Mouse (Mus musculus) neutrophil, adult 5-6 weeks (primary cell): Measurements from ENCODE around the gene Sh3rf1. TPM values are rescaled to one million over a fixed set of nuclear protein-coding genes. Genes with fewer than 3 reads are reported as not detected.
"Not testable (repeated sequence)": the region's sequence is repeated elsewhere in the genome, so short reads cannot be mapped to it uniquely, and the experiment has no call there.

Experiments
- ATAC-seq: fragments of 151-379, 151-347 bp; 2 replicates; pipeline ENCODE4 v1.8.0; 2017; ENCODE audit warnings: mild to moderate bottlenecking, moderate TSS enrichment; ENCODE audit not compliant: insufficient number of reproducible peaks, poor library complexity, low FRiP score, severe bottlenecking; ENCODE audit errors: extremely low read depth
- total RNA-seq: library from RNA; stranded (forward); fragments of 200-1000 nt; gene quantifications from 2 replicates; pipeline ENCODE4 v1.2.3, GENCODE M21; 2017

Sh3rf1 gene
- total RNA-seq, 1 experiment from 2014 or later, result 1.5 TPM

GRCm38 (mm10) chr8:61385502-61386191 is 162.0 kb downstream of the Sh3rf1 start:
- ATAC-seq, result no peak

GRCm38 (mm10) chr8:61386645-61387044 is 163.0 kb downstream of the Sh3rf1 start:
- ATAC-seq, result no peak

GRCm38 (mm10) chr8:61387501-61387963 is 163.9 kb downstream of the Sh3rf1 start:
- no peak for ATAC-seq

- no peak for ATAC-seq
Observed at GRCm38 (mm10) chr8:61388341-61388740, 164.7 kb downstream of the Sh3rf1 start.

- no peak for ATAC-seq
Observed at GRCm38 (mm10) chr8:61390307-61391057, 166.8 kb downstream of the Sh3rf1 start.

- no peak for ATAC-seq
Observed at GRCm38 (mm10) chr8:61391058-61391434, 167.4 kb downstream of the Sh3rf1 start.

- ATAC-seq, result no peak
Observed at GRCm38 (mm10) chr8:61397139-61397538, 173.5 kb downstream of the Sh3rf1 start.

- ATAC-seq, result no peak
Observed at GRCm38 (mm10) chr8:61397755-61398154, 174.1 kb downstream of the Sh3rf1 start.

- no peak for ATAC-seq
Observed at GRCm38 (mm10) chr8:61402861-61403260, 179.2 kb downstream of the Sh3rf1 start.

GRCm38 (mm10) chr8:61403266-61404177 is 179.8 kb downstream of the Sh3rf1 start:
- ATAC-seq, result no peak

- ATAC-seq, result no peak
Observed at GRCm38 (mm10) chr8:61404178-61404560, 180.5 kb downstream of the Sh3rf1 start.

GRCm38 (mm10) chr8:61409081-61409480 is 185.4 kb downstream of the Sh3rf1 start:
- no peak for ATAC-seq

GRCm38 (mm10) chr8:61409712-61410111 is 186.0 kb downstream of the Sh3rf1 start:
- not testable (repeated sequence) for ATAC-seq

- ATAC-seq, result no peak
Observed at GRCm38 (mm10) chr8:61419521-61419920, 195.8 kb downstream of the Sh3rf1 start.

GRCm38 (mm10) chr8:61420166-61420565 is 196.5 kb downstream of the Sh3rf1 start:
- no peak for ATAC-seq

- ATAC-seq, result no peak
Observed at GRCm38 (mm10) chr8:61421606-61422005, 197.9 kb downstream of the Sh3rf1 start.

GRCm38 (mm10) chr8:61425125-61425524 is 201.5 kb downstream of the Sh3rf1 start:
- no peak for ATAC-seq

GRCm38 (mm10) chr8:61426072-61426471 is 202.4 kb downstream of the Sh3rf1 start:
- ATAC-seq, result no peak

- ATAC-seq, result no peak
Observed at GRCm38 (mm10) chr8:61426671-61427070, 203.0 kb downstream of the Sh3rf1 start.
